Mouse (Mus musculus) hindbrain, embryonic 14.5 days (tissue): ENCODE results near the gene Zfp462. TPM values are rescaled to one million over a fixed set of nuclear protein-coding genes. Genes with fewer than 3 reads are reported as not detected.

ENCODE experiments used
- ATAC-seq: fragments of 200-750 bp; cut with Nextera tagmentation; 2 replicates; pipeline ENCODE4 v1.8.0; 2017; ENCODE audit warnings: moderate number of reproducible peaks, mild to moderate bottlenecking, moderate TSS enrichment, moderate library complexity; ENCODE audit not compliant: low FRiP score
- DNase-seq: peaks from one replicate; pipeline ENCODE4 v3.0.0-alpha.2; 2015; ENCODE audit warnings: low spot score
- H3K27ac ChIP-seq: fragments of 300-500 bp; sonication (generic); 2 replicates; pipeline ENCODE4 v1.5.1; 2014; ENCODE audit warnings: mild to moderate bottlenecking, moderate library complexity
- H3K27me3 ChIP-seq: fragments of 300-500 bp; sonication (generic); 2 replicates; pipeline ENCODE4 v1.6.1; 2014; ENCODE audit warnings: mild to moderate bottlenecking, low read length, mixed read lengths; ENCODE audit not compliant: control insufficient read depth, insufficient read depth
- H3K36me3 ChIP-seq: fragments of 300-500 bp; sonication (generic); replicated peaks from 2 replicates; pipeline ENCODE4 v1.6.1; 2014; ENCODE audit not compliant: control insufficient read depth, insufficient read depth
- H3K4me1 ChIP-seq: fragments of 300-500 bp; sonication (generic); replicated peaks from 2 replicates; pipeline ENCODE4 v1.6.1; 2014; ENCODE audit warnings: antibody characterized with exemption, low read length, mixed read lengths; ENCODE audit not compliant: control insufficient read depth, insufficient read depth
- H3K4me2 ChIP-seq: fragments of 300-500 bp; sonication (generic); replicated peaks from 2 replicates; pipeline ENCODE4 v1.6.1; 2014; ENCODE audit warnings: mild to moderate bottlenecking, moderate library complexity
- H3K4me3 ChIP-seq: fragments of 300-500 bp; sonication (generic); replicated peaks from 2 replicates; pipeline ENCODE4 v1.5.1; 2014; ENCODE audit warnings: mild to moderate bottlenecking, low read length
- H3K9ac ChIP-seq: fragments of 300-500 bp; sonication (generic); 2 replicates; pipeline ENCODE4 v1.6.1; 2014
- H3K9me3 ChIP-seq: fragments of 300-500 bp; sonication (generic); 2 replicates; pipeline ENCODE4 v1.6.1; 2016; ENCODE audit warnings: low read length; ENCODE audit not compliant: control insufficient read depth
- WGBS: fragments of 180-500 bp; shearing (Covaris S2); extraction: QIAGEN DNeasy Blood & Tissue Kit; methylation state at CpG from one replicate; pipeline ENCODE4 v1.1.7; 2014; 5-methylcytosine and 5-hydroxymethylcytosine counted together
- polyA plus RNA-seq: library from polyadenylated mRNA; unstranded; fragments of >200 nt; fragmentation: Nextera tagmentation; extraction: Ambion mirVana; gene quantifications from 2 replicates; pipeline ENCODE4 v1.2.1, GENCODE M21; 2014

The Zfp462 gene
- polyA plus RNA-seq, 1 experiment from 2014 or later, result 13.8 TPM

- ATAC-seq (peak; percentile 44), DNase-seq (peak; percentile 50)
- Histone ChIP-seq H3K9me3 (no peaks in the 10 kb centered on the region), H3K4me3 (peak overlapping the region; percentile 92), H3K36me3 (no peaks in the 10 kb centered on the region), H3K4me2 (peak overlapping the region; percentile 95), H3K27me3 (no peaks in the 10 kb centered on the region), H3K27ac (peak overlapping the region; percentile 100), H3K4me1 (peaks cover 35% of the 10 kb centered on the region), H3K9ac (peak overlapping the region; percentile 97)
- 0% methylated on average over 26 of the region's 32 CpGs for WGBS
These were observed 4.0 kb downstream of the Zfp462 start for GRCm38 (mm10) chr4:54948616-54949560.

DNA sequence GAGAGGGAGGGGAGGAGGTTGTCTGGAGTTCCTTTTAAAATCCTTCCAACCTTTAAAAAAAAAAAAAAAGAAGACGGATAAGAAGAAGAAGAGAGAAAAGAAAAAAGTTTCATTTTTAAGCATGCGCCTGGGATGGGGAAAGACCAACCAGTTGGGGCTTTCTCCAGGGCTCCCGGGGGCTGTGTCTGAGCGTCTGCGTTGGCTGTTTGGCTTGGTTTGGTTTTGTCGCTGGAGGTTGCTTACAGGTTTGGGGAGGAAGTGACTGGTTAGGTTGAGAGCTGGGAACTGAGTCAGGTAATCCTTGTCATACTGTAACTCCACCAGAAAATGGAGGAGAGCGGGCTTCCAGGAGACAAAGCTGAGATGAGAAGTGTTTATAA lies 4.7 kb downstream of the Zfp462 start:
- WGBS, result 6% methylated on average over 7 of the region's 7 CpGs
- Histone ChIP-seq H3K27me3 (no peaks in the 10 kb centered on the region), H3K27ac (peak overlapping the region; percentile 100), H3K9ac (peak overlapping the region; percentile 97), H3K4me1 (peaks cover 28% of the 10 kb centered on the region), H3K4me3 (peak overlapping the region; percentile 92), H3K9me3 (no peaks in the 10 kb centered on the region), H3K4me2 (peak overlapping the region; percentile 95), H3K36me3 (no peaks in the 10 kb centered on the region)
- DNase-seq (peak; percentile 38), ATAC-seq (no peak)

GRCm38 (mm10) chr4:54950136-54950535 lies 5.3 kb downstream of the Zfp462 start:
- Histone ChIP-seq H3K4me1 (peaks cover 28% of the 10 kb centered on the region), H3K4me2 (peak overlapping the region; percentile 95), H3K27me3 (no peaks in the 10 kb centered on the region), H3K9ac (peak overlapping the region; percentile 97), H3K9me3 (no peaks in the 10 kb centered on the region), H3K36me3 (no peaks in the 10 kb centered on the region), H3K27ac (peak overlapping the region; percentile 100), H3K4me3 (peak overlapping the region; percentile 92)
- 29% methylated on average over 2 of the region's 2 CpGs for WGBS
- DNase-seq, result no peak
- ATAC-seq, result no peak

- Histone ChIP-seq H3K4me1 (peaks cover 28% of the 10 kb centered on the region), H3K36me3 (no peaks in the 10 kb centered on the region), H3K27me3 (no peaks in the 10 kb centered on the region), H3K9me3 (no peaks in the 10 kb centered on the region), H3K4me2 (peak overlapping the region; percentile 95), H3K27ac (peak overlapping the region; percentile 100), H3K9ac (peak overlapping the region; percentile 97), H3K4me3 (peak overlapping the region; percentile 92)
- 61% methylated on average over 2 of the region's 2 CpGs for WGBS
- DNase-seq, result no peak
- ATAC-seq, result no peak
These were observed 6.0 kb downstream of the Zfp462 start for GRCm38 (mm10) chr4:54950866-54951265.

- ATAC-seq (no peak), DNase-seq (no peak)
- H3K27ac ChIP-seq, result no peak overlapping the region
- 91% methylated on average over 9 of the region's 9 CpGs for WGBS
- H3K27me3 ChIP-seq, result no peaks in the 10 kb centered on the region
- no peak overlapping the region for H3K4me2 ChIP-seq
- 0 out of 2 replicates have a peak, but pooled peaks cover 4% of the 10 kb centered on the region for H3K36me3 ChIP-seq
- no peak overlapping the region for H3K9ac ChIP-seq
- H3K9me3 ChIP-seq, result no peaks in the 10 kb centered on the region
- H3K4me1 ChIP-seq, result peaks cover 32% of the 10 kb centered on the region
- H3K4me3 ChIP-seq, result no peak overlapping the region
These were observed 9.0 kb downstream of the Zfp462 start for GRCm38 (mm10) chr4:54953657-54954395.

DNA sequence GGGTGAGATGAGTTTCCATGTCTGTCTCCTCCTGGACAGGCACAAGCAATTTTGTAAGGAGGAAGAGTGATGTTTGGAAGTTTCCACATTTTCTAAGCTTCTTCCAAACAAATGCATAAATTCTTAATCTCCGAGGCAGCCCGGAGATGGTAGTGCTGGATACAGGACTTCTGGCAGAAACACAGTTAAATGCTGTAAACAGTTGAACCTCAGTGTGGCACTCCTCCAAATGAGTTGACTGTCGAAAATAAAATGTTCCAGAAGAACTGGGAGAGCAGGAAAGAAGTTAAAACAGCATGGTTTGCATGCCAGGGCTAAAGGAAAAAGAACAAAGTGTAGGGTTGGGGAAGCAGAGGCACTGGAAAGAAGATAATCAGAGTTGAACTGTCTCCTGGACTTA lies 9.6 kb downstream of the Zfp462 start:
- Histone ChIP-seq H3K9ac (no peak overlapping the region), H3K4me3 (no peak overlapping the region), H3K4me1 (peaks cover 32% of the 10 kb centered on the region), H3K36me3 (0 out of 2 replicates have a peak, but pooled peaks cover 4% of the 10 kb centered on the region), H3K9me3 (no peaks in the 10 kb centered on the region), H3K27me3 (no peaks in the 10 kb centered on the region), H3K4me2 (no peak overlapping the region), H3K27ac (no peak overlapping the region)
- no peak for DNase-seq
- 80% methylated on average over 3 of the region's 3 CpGs for WGBS
- no peak for ATAC-seq

DNA sequence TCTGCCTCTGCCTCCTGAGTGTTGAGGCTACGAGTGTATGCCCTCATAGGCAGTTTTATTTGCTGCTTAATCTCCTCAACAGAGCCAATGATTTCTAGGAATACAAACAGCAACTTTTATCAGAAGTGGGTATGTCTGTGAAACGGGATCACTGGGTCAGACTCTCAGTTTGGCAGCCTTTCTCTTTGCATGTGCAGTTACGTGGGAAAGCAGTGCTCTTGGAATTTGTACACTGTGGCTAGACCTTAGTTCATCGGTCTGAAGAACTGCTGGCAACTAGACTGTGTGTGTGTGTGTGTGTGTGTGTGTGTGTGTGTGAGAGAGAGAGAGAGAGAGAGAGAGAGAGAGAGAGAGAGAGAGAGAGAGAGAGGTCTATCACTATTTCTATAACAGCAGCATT lies 15.9 kb downstream of the Zfp462 start:
- Histone ChIP-seq H3K4me2 (no peak overlapping the region), H3K36me3 (0 out of 2 replicates have a peak, but pooled peaks cover 4% of the 10 kb centered on the region), H3K4me1 (peaks cover 28% of the 10 kb centered on the region), H3K27ac (no peak overlapping the region), H3K4me3 (no peak overlapping the region), H3K9me3 (no peaks in the 10 kb centered on the region), H3K27me3 (no peaks in the 10 kb centered on the region), H3K9ac (no peak overlapping the region)
- ATAC-seq (no peak), DNase-seq (no peak)
- WGBS, result 90% methylated on average over 4 of the region's 4 CpGs

DNA sequence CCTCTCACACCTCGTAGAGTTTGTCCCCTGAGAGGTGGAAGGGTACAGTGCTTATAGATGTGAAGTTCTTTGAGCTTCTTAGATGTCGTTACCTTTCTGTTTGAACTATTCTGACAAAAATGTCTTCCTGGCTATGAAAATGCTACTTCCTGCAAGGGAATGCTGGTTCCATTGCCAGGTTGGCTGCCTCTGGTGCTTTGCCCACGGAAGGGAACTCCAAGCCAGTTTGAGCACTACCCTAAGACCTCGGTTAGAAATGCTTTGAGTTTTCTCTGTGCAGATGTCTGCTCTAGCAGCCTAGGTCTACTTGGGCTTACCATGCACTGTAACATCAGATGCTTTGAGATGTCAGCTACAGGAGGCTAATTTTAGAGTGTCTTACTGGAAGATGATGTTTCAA lies 17.3 kb downstream of the Zfp462 start:
- Histone ChIP-seq H3K36me3 (0 out of 2 replicates have a peak, but pooled peaks cover 4% of the 10 kb centered on the region), H3K27me3 (no peaks in the 10 kb centered on the region), H3K4me3 (no peak overlapping the region), H3K9me3 (no peaks in the 10 kb centered on the region), H3K9ac (no peak overlapping the region), H3K4me1 (peaks cover 38% of the 10 kb centered on the region), H3K27ac (no peak overlapping the region), H3K4me2 (no peak overlapping the region)
- ATAC-seq, result no peak
- WGBS, result 89% methylated on average over 4 of the region's 4 CpGs
- DNase-seq, result no peak

DNA sequence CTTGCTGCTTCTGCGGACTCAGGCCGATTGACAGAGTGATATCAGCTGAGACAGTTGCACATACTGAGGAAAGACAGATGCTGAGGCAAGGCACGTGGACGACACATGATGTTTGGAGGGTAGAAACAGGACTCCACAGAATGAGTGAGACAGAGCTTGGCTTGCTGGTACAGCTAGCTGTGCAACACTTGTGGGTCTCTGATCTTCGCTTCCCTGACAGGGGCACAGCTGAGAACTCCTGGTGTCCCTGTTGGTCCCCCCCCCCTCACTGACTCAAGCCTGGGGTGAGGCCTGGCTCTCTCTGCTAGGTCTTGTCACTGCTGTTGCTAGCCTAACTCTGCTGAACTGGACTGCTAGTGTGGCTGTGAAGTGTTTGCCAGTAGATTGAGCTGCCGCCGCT lies 18.7 kb downstream of the Zfp462 start:
- Histone ChIP-seq H3K9ac (no peak overlapping the region), H3K9me3 (no peaks in the 10 kb centered on the region), H3K4me1 (peaks cover 44% of the 10 kb centered on the region), H3K27me3 (no peaks in the 10 kb centered on the region), H3K36me3 (0 out of 2 replicates have a peak, but pooled peaks cover 1% of the 10 kb centered on the region), H3K4me2 (no peak overlapping the region), H3K27ac (no peak overlapping the region), H3K4me3 (no peak overlapping the region)
- no peak for DNase-seq
- ATAC-seq, result no peak
- 84% methylated on average over 7 of the region's 7 CpGs for WGBS
